ENCODE assay signal across 8 mouse cellular contexts in genomic region chr10:89442640-89443039, GRCm38 (mm10). TPM values are rescaled to one million over a fixed set of nuclear protein-coding genes. Genes with fewer than 3 reads are reported as not detected.
DNase-seq lines count a peak whose midpoint lies in the region; ATAC-seq and TF ChIP-seq lines count a peak whose summit lies in the region.

No protein-coding gene starts in this region.

- peaks cover 4% of the 10 kb centered on the region; the same call in 1 of the 2 replicates for H3K4me1 ChIP-seq in spleen, adult 2 months (ENCODE audit: control insufficient read depth, insufficient read depth, insufficient read length)
- peaks cover 26% of the 10 kb centered on the region for H3K4me1 ChIP-seq in forebrain, embryonic 10.5 days
- H3K4me1 ChIP-seq in limb, embryonic 15.5 days, result peaks cover 13% of the 10 kb centered on the region; the same call in 1 of the 2 replicates

- H3K36me3 ChIP-seq in spleen, adult 2 months (ENCODE audit: control insufficient read depth, insufficient read depth, low read length), result no peaks in the 10 kb centered on the region
- peaks cover 9% of the 10 kb centered on the region for H3K36me3 ChIP-seq in forebrain, embryonic 10.5 days (replicated peaks)
- 0 out of 2 replicates have a peak, but pooled peaks cover 4% of the 10 kb centered on the region for H3K36me3 ChIP-seq in limb, embryonic 15.5 days

- no peak overlapping the region for H3K27ac ChIP-seq in spleen, adult 2 months (ENCODE audit: insufficient read depth, low read length)
- H3K27ac ChIP-seq in forebrain, embryonic 10.5 days, result 0 out of 2 replicates have a peak overlapping the region, but pooled peaks have one; percentile 92
- H3K27ac ChIP-seq in limb, embryonic 15.5 days, result no peak overlapping the region

- no peaks in the 10 kb centered on the region for H3K27me3 ChIP-seq in spleen, adult 2 months (ENCODE audit: control insufficient read depth, insufficient read depth, low read length)
- H3K27me3 ChIP-seq in forebrain, embryonic 10.5 days (ENCODE audit: poor library complexity, severe bottlenecking), result peaks cover 75% of the 10 kb centered on the region
- no peaks in the 10 kb centered on the region for H3K27me3 ChIP-seq in limb, embryonic 15.5 days

- H3K4me2 ChIP-seq in limb, embryonic 15.5 days, result peak overlapping the region; percentile 96

- peaks cover 5% of the 10 kb centered on the region; the same call in 1 of the 2 replicates for H3K9me3 ChIP-seq in forebrain, embryonic 10.5 days
- H3K9me3 ChIP-seq in limb, embryonic 15.5 days, result no peaks in the 10 kb centered on the region

- H3K9ac ChIP-seq in limb, embryonic 15.5 days, result no peak overlapping the region; the same call in 1 of the 2 replicates

- WGBS in spleen, adult 2 months, result 5% methylated on average over 4 of the region's 4 CpGs
- 33% methylated on average over 4 of the region's 4 CpGs for WGBS in forebrain, embryonic 10.5 days
- WGBS in limb, embryonic 15.5 days, result 14% methylated on average over 4 of the region's 4 CpGs

- H3K4me3 ChIP-seq in spleen, adult 2 months (ENCODE audit: extremely low read depth, insufficient read depth, insufficient read length), result peak overlapping the region; percentile 84; the same call in 1 of the 2 replicates
- H3K4me3 ChIP-seq in forebrain, embryonic 10.5 days, result peak overlapping the region; percentile 73
- peak overlapping the region; percentile 74 for H3K4me3 ChIP-seq in limb, embryonic 15.5 days

- TF ChIP-seq CTCF in spleen, adult 2 months (IDR thresholded peaks at IDR 0.05; ENCODE audit: extremely low read depth, insufficient read depth, insufficient read length, insufficient replicate concordance), result no peak

- ATAC-seq in limb, embryonic 15.5 days (ENCODE audit: insufficient number of reproducible peaks, low FRiP score, low TSS enrichment, low read depth), result no peak

- no peak for DNase-seq in spleen, adult 2 months (ENCODE audit: low read depth in 1 of 2, low spot score in 2 of 2)
- DNase-seq in spleen, postnatal 4 days (ENCODE audit: low spot score in 2 of 2), result no peak
- no peak for DNase-seq in forebrain, embryonic 10.5 days (ENCODE audit: extremely low spot score, low spot score)
- DNase-seq in yolk sac, embryonic 10.5 days (ENCODE audit: low spot score), result peak; percentile 36
- no peak for DNase-seq in cerebellum, postnatal 36 days
- no peak for DNase-seq in layer of hippocampus, postnatal 36 days
- no peak for DNase-seq in kidney, adult 9 months

- TF ChIP-seq POLR2A in spleen, adult 2 months (IDR thresholded peaks at IDR 0.05; ENCODE audit: low read depth, low read length), result no peak

RNA-seq across cellular contexts. Expression of gene Gas2l3, which starts 1.1 kb away (rescaled TPM):
- 0.40 and 0.56 TPM in 2 replicates for polyA plus RNA-seq in spleen, adult 2 months (2012; rRNA removed)
- polyA plus RNA-seq in forebrain, embryonic 10.5 days (2016; fragmentation: Nextera tagmentation; extraction: Ambion mirVana), result 14.7 and 15.4 TPM in 2 replicates
- polyA plus RNA-seq in limb, embryonic 15.5 days (2015; fragmentation: Nextera tagmentation; extraction: Ambion mirVana), result 15.1 and 16.2 TPM in 2 replicates
- 1 to 10 TPM; 2.3 to 2.8 TPM for total RNA-seq in layer of hippocampus, postnatal 36 days (2021)

Comparison
In these comparisons a context has a peak if more than half of its experiments do, and no peak if none do; other contexts are left out.
1. RNA of gene Gas2l3, which starts 1.1 kb away (polyA plus RNA-seq): 15.1 to 16.2 TPM in limb, embryonic 15.5 days and 14.7 to 15.4 TPM in forebrain, embryonic 10.5 days; 0.40 to 0.56 TPM in spleen, adult 2 months; every median in the first group is over 10 times any median in the second.
2. Peak in every context shown above with its lines, with median percentiles within 50 percentile points of each other: H3K4me3 ChIP-seq.